Mouse (Mus musculus): ENCODE measurements around the gene Ddn.

Gene Ddn

GRCm38 (mm10) chr15:98797835-98798492, 11.3 kb downstream of the Ddn start:
- no peak for DNase-seq (ENCODE audit: low spot score in 2 of 2)

- no peak for DNase-seq (ENCODE audit: low spot score in 2 of 2)
These were observed 12.3 kb downstream of the Ddn start for GRCm38 (mm10) chr15:98796803-98797595.

GRCm38 (mm10) chr15:98793141-98793698, 16.1 kb downstream of the Ddn start:
- DNase-seq (ENCODE audit: low spot score in 2 of 2), result no peak

GRCm38 (mm10) chr15:98792233-98793020, 16.9 kb downstream of the Ddn start:
- no peak for DNase-seq (ENCODE audit: low spot score in 2 of 2)

- DNase-seq (ENCODE audit: low spot score in 2 of 2), result no peak
These were observed 17.5 kb downstream of the Ddn start for GRCm38 (mm10) chr15:98791771-98792170.

GRCm38 (mm10) chr15:98791221-98791620, 18.1 kb downstream of the Ddn start:
- DNase-seq (ENCODE audit: low spot score in 2 of 2), result no peak

GRCm38 (mm10) chr15:98790761-98791160, 18.5 kb downstream of the Ddn start:
- no peak for DNase-seq (ENCODE audit: low spot score in 2 of 2)

- DNase-seq (ENCODE audit: low spot score in 2 of 2), result no peak
These were observed 19.4 kb downstream of the Ddn start, which contains the start of gene Wnt1 for GRCm38 (mm10) chr15:98789661-98790535. Gene Wnt1 (plus strand): TSS chr15:98789857.

GRCm38 (mm10) chr15:98788972-98789660, 20.2 kb downstream of the Ddn start:
- no peak for DNase-seq (ENCODE audit: low spot score in 2 of 2)

- DNase-seq (ENCODE audit: low spot score in 2 of 2), result no peak
These were observed 21.4 kb downstream of the Ddn start for GRCm38 (mm10) chr15:98787930-98788329.

- no peak for DNase-seq (ENCODE audit: low spot score in 2 of 2)
These were observed 23.5 kb downstream of the Ddn start for GRCm38 (mm10) chr15:98785744-98786143.

- no peak for DNase-seq (ENCODE audit: low spot score in 2 of 2)
These were observed 28.1 kb downstream of the Ddn start for GRCm38 (mm10) chr15:98781166-98781565.

- no peak for DNase-seq (ENCODE audit: low spot score in 2 of 2)
These were observed 28.7 kb downstream of the Ddn start for GRCm38 (mm10) chr15:98780573-98780972.

GRCm38 (mm10) chr15:98780075-98780474, 29.2 kb downstream of the Ddn start:
- DNase-seq (ENCODE audit: low spot score in 2 of 2), result no peak

- no peak for DNase-seq (ENCODE audit: low spot score in 2 of 2)
These were observed 30.5 kb downstream of the Ddn start for GRCm38 (mm10) chr15:98778806-98779205.

GRCm38 (mm10) chr15:98778191-98778770, 31.0 kb downstream of the Ddn start:
- DNase-seq (ENCODE audit: low spot score in 2 of 2), result no peak

GRCm38 (mm10) chr15:98777762-98778161, 31.5 kb downstream of the Ddn start, which contains the start of gene Wnt10b:
Gene Wnt10b (minus strand): TSS chr15:98778150.
- DNase-seq (ENCODE audit: low spot score in 2 of 2), result no peak

GRCm38 (mm10) chr15:98777005-98777616, 32.2 kb downstream of the Ddn start:
- DNase-seq (ENCODE audit: low spot score in 2 of 2), result no peak

GRCm38 (mm10) chr15:98776280-98777004, 32.8 kb downstream of the Ddn start:
- no peak for DNase-seq (ENCODE audit: low spot score in 2 of 2)
